Mouse (Mus musculus) retina, embryonic 14.5 days (tissue): ENCODE results near the gene Msgn1.

Source experiments
- DNase-seq: peaks from one replicate; pipeline ENCODE4 v3.0.0-alpha.2; 2015; ENCODE audit warnings: low spot score

The Msgn1 gene

DNA sequence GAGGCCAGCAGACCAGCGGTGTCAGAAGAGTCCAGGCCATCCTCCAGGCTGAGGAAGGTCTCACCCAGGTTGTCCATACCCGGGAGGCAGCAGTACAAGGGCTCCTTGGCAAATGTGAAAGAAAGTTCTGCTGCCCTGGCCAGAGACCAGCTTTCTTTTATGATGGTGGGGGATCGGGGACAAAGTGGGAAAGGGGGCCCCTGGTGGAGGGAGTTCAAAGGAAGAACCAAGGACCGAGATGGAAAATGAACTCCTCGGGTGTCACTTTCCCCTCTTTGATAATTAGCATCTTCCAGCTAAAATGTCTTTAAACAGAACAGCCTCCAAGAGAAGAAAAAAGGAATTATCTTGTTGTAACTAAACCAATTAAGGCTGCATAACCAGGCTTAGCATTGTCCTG lies at the start of gene Msgn1:
Gene Msgn1, minus strand, starts transcription at position 101 of the 400 bp plus-strand sequence.
- DNase-seq, result no peak

DNA sequence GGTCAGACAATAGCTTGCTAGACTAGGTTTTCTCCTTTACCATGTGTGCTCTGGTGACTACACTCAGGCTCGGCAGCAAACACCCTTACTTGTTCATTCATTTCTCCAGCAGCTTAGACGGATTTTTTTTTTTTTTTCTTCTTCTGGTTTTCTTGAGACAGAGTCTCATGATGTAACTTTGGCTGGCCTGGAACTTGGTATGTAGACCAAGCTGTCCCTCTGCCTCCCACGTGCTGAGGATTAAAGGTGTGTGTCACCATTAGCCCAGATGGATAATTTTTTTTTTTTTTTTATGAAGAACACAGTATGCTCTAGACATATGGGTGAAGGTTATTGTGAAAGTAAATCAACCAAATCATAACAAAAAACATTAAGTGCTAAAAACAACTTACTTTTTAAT lies 41.5 kb upstream of the Msgn1 start:
- no peak for DNase-seq

GRCm38 (mm10) chr12:11247460-11247859 lies 38.7 kb upstream of the Msgn1 start:
- no peak for DNase-seq

DNA sequence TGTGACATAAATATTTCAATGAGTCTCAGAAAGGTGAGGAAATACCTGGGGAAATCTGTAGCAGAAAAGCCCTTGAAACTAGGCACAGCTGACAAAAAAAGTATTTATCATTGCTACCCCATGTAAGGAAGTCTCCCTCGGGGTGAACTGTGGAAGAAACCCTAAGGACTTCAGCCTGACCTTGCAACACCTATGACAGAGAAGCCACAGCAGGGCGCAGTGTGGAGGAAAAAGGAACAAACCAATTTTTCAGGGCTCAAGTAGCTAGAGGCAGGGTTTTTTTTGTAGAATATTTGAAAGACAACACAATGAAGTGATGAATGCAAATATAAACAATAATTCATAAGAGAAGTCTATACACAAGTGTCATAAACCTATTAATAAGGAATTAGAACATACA lies 27.2 kb upstream of the Msgn1 start:
- DNase-seq, result no peak

GRCm38 (mm10) chr12:11230267-11230666 lies 21.5 kb upstream of the Msgn1 start:
- no peak for DNase-seq

DNA sequence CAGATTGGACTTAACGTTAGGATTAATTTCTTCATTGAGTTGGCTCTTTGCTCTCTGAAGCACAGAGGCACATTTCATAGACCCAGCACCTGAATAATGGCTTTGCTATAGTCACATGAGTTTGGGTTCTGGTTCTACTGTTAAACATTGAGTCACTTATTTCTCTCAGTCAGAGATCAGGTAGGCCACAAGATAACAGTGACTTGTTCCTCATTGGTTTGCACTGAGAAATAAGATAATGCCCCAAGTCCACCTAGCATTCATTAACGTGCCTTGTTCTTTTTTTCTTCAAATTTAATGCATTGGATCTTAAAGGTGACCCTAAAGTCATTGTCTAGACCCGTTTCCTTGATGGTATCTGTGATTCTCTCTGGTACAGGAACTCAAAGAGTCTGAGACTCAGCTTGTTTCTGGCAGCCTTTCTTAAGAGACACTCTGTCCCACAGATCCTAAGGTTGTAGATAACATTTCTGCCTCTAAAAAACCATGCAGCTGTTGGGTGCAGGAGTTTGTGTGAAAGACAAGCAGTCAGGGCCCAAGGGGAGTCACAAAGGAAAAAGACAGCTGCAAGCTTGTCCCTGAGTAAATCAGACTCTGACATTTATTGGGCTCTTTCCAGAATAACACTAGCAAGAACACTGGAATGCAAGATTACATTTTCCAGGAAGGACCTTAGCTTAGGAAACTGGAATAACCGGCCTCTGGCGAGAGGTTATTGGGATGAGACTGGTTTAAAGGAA lies 17.9 kb upstream of the Msgn1 start:
- DNase-seq, result no peak

DNA sequence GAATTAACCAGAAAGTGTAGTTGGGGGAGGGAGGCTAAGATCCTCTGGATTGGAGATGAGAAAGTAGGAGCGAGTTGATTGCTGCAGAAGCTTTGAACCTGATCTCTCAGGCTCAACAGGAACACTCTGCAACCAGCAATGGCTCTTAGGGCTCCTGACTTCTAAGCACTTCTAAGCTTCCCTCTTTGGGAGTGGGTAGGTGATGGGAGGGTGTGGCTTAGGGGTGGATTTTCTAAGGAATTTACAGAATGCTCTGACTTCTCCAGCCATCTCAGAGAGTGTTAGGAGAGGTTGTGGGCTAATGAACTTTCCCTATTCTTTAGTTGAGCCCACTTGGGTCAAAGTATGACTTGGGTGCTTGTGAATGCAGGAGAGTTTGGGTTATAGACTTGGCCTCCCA lies 17.4 kb upstream of the Msgn1 start:
- DNase-seq, result no peak

- peak; percentile 20 for DNase-seq
These were observed 15.9 kb upstream of the Msgn1 start for GRCm38 (mm10) chr12:11224722-11225121.

GRCm38 (mm10) chr12:11223090-11223489 lies 14.3 kb upstream of the Msgn1 start:
- DNase-seq, result no peak

GRCm38 (mm10) chr12:11222566-11222965 lies 13.8 kb upstream of the Msgn1 start:
- DNase-seq, result no peak

DNA sequence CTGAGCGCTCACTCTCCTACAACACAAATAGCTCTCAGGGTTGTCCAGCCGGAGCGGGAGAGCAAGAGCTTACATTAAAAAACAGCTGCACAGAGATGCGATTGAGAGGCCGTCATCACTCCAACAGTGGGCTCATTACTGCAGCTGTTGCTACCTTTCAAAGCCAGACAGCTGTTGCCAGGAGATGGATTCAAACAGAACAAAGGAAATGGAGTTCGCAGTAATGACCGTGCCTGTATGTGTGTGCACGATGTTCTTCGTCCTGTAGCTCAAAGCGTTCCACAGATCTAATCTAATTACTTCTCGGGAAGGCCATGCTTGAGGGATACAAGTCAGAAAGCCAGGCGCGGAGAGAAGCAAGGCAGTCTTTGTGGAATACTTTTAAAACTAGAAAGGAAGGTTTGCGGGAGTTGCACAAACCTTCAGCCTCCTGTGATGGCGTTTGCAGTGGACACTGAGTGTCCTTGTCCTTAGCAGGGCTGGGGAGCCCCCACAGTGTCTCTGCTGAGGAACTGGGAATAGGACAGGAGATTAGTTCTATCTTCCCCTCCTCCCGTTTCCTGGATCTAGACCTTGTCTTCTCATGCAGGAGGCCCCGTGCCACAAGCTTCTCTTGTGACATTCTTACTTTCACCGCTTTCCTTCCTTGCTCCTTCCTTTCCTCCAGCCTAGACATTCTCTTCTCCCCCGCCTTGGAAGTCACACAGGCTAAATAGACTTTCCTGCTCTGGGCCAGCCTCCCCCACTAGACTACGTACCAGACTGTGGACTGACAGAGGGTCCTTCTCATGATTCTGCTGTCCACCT lies 13.0 kb upstream of the Msgn1 start:
- peak; percentile 38 for DNase-seq

GRCm38 (mm10) chr12:11217726-11218250 lies 9.0 kb upstream of the Msgn1 start:
- DNase-seq, result no peak

DNA sequence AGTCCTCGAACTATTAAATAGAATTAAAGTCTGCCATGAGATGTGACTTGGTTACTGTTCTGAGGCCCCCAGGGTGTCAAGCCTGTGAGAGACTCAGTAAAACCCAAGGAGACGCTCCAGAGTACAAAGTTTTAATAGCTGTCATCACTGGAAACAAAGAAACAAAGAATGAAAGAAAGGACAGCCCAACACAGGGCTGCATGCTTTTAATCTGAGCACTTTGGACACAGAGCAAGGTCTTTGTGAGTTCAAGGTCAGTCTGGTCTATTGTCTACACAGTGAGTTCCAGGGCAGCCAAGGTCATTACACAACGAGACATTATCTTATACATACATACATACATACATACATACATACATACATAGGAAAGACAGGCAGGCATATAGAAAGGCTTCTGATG lies 7.7 kb upstream of the Msgn1 start:
- DNase-seq, result no peak

- DNase-seq, result no peak
These were observed 6.8 kb upstream of the Msgn1 start for GRCm38 (mm10) chr12:11215555-11215954.

- DNase-seq, result no peak
These were observed 6.0 kb upstream of the Msgn1 start for GRCm38 (mm10) chr12:11214776-11215175.

GRCm38 (mm10) chr12:11212881-11213280 lies 4.1 kb upstream of the Msgn1 start:
- no peak for DNase-seq

- no peak for DNase-seq
These were observed 1.6 kb upstream of the Msgn1 start for GRCm38 (mm10) chr12:11210361-11210760.

DNA sequence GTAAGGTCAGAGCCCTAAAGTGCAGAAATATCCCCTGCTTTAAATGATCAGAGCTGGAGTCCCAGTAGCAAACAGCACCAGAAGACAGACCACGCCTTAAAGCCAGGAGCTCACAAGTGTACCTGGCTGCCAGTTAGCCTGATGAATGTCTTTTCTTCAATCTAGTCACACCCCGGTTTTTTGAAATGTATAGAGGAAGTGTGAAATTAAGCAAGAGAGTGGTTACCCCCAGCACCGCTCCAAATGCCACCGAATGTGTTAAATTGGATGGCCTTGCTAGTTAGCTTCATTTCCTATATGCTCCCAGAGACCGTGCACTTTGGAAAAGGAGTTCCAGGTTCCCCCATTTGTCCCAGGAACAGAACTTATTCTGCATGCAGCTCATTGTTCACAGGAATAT lies 864 bp upstream of the Msgn1 start:
- no peak for DNase-seq

DNA sequence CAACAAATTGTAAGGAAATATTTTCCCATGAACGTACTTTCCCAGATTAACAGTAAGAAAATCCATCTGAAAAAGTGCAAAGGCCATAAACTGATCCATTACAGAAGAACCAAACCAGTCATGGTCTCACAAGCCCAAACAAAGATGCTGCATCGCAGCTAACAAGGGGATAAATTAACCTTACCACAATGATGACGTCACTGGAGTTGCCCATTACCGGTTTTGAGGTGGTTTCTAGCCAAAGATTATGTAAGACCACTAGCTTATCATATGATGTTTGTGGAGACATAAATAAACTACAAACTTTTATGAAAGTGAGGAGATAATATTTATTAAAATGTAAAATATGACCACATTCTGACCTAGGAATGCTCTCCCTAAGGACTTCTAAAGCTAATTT lies 2.5 kb downstream of the Msgn1 start:
- no peak for DNase-seq

GRCm38 (mm10) chr12:11203694-11204665 lies 4.8 kb downstream of the Msgn1 start:
- no peak for DNase-seq

- no peak for DNase-seq
These were observed 6.3 kb downstream of the Msgn1 start for GRCm38 (mm10) chr12:11202476-11202875.

DNA sequence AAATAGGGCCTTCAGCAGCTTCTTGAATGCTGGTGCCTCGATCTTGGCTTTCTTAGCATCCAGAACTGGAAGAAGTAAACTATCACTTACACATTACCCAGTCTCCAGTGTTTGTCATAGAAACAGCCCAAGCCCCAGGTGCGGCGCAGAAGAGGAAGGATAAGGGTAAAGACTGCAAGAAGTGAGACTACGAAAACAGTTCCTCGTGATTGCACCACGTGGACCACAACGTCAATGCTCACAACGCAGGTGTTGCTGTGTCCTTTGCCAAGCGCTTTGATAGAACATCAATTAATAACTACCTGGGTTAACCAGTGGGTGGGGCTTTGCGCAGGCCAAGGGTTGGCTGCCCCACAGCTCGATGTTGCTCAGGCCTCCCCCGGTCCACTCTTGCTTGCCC lies 8.1 kb downstream of the Msgn1 start:
- DNase-seq, result no peak
